Mouse (Mus musculus) forebrain, embryonic 16.5 days (tissue): ENCODE measurements around the gene Cep95. TPM values are rescaled to one million over a fixed set of nuclear protein-coding genes. Genes with fewer than 3 reads are reported as not detected.
"Not testable (repeated sequence)": the region's sequence is repeated elsewhere in the genome, so short reads cannot be mapped to it uniquely, and the experiment has no call there.

Experiments used
- ATAC-seq: fragments of 200-750 bp; cut with Nextera tagmentation; 2 replicates; pipeline ENCODE4 v1.8.0; 2017; ENCODE audit warnings: mild to moderate bottlenecking, moderate library complexity
- H3K27ac ChIP-seq: fragments of 300-500 bp; sonication (generic); 2 replicates; pipeline ENCODE4 v1.5.1; 2014; ENCODE audit warnings: low read length, control low read depth
- H3K27me3 ChIP-seq: fragments of 300-500 bp; sonication (generic); replicated peaks from 2 replicates; pipeline ENCODE4 v1.6.1; 2014; ENCODE audit warnings: low read length; ENCODE audit not compliant: control insufficient read depth, insufficient read depth
- H3K36me3 ChIP-seq: fragments of 300-500 bp; sonication (generic); 2 replicates; pipeline ENCODE4 v1.6.1; 2014; ENCODE audit not compliant: control insufficient read depth, insufficient read depth
- H3K4me1 ChIP-seq: fragments of 300-500 bp; sonication (generic); replicated peaks from 2 replicates; pipeline ENCODE4 v1.6.1; 2014; ENCODE audit warnings: low read length; ENCODE audit not compliant: control insufficient read depth, insufficient read depth
- H3K4me2 ChIP-seq: fragments of 300-500 bp; sonication (generic); 2 replicates; pipeline ENCODE4 v1.6.1; 2014; ENCODE audit warnings: mild to moderate bottlenecking, low read length, control low read depth
- H3K4me3 ChIP-seq: fragments of 300-500 bp; sonication (generic); replicated peaks from 2 replicates; pipeline ENCODE4 v1.5.1; 2014; ENCODE audit warnings: mild to moderate bottlenecking, low read length, control low read depth
- H3K9ac ChIP-seq: fragments of 300-500 bp; sonication (generic); replicated peaks from 2 replicates; pipeline ENCODE4 v1.6.1; 2014; ENCODE audit warnings: low read depth, low read length, control low read depth
- H3K9me3 ChIP-seq: fragments of 300-500 bp; sonication (generic); 2 replicates; pipeline ENCODE4 v1.6.1; 2016; ENCODE audit warnings: low read length; ENCODE audit not compliant: control insufficient read depth
- WGBS: fragments of 180-500 bp; shearing (Covaris S2); extraction: QIAGEN DNeasy Blood & Tissue Kit; methylation state at CpG from one replicate; pipeline ENCODE4 v1.1.7; 2014; 5-methylcytosine and 5-hydroxymethylcytosine counted together
- polyA plus RNA-seq: library from polyadenylated mRNA; unstranded; fragments of >200 nt; fragmentation: Nextera tagmentation; extraction: Ambion mirVana; gene quantifications from 2 replicates; pipeline ENCODE4 v1.2.1, GENCODE M21; 2015

Cep95 gene
- polyA plus RNA-seq: 22.5 and 25.9 TPM in 2 replicates

- Histone ChIP-seq H3K9me3 (no peaks in the 10 kb centered on the region), H3K27me3 (no peaks in the 10 kb centered on the region), H3K4me2 (peak within 1 kb of the TSS; percentile 91), H3K27ac (peak within 1 kb of the TSS; percentile 97), H3K9ac (peak within 1 kb of the TSS; percentile 89), H3K4me1 (peaks cover 21% of the 10 kb centered on the region), H3K36me3 (peaks cover 16% of the 10 kb centered on the region), H3K4me3 (peak within 1 kb of the TSS; percentile 99)
- peak; percentile 92 for ATAC-seq
- WGBS: 0% methylated on average over 58 of the region's 58 CpGs
Measured at GRCm38 (mm10) chr11:106788775-106789459, at the start of gene Cep95, which contains the start of gene Ddx5. Cep95 (plus strand) TSS chr11:106789252. Ddx5 (minus strand) TSS chr11:106789185.

- not testable (repeated sequence) for ATAC-seq, H3K27me3 ChIP-seq, H3K9ac ChIP-seq, H3K4me2 ChIP-seq, H3K36me3 ChIP-seq, H3K9me3 ChIP-seq, H3K27ac ChIP-seq, H3K4me3 ChIP-seq
- 93% methylated on average over 5 of the region's 8 CpGs for WGBS
- peaks cover 19% of the 10 kb centered on the region for H3K4me1 ChIP-seq
Measured at GRCm38 (mm10) chr11:106740724-106741123, 48.3 kb upstream of the Cep95 start.

GRCm38 (mm10) chr11:106741232-106741631 is 47.8 kb upstream of the Cep95 start:
- H3K9ac ChIP-seq: no peak overlapping the region
- H3K4me2 ChIP-seq: no peak overlapping the region
- H3K4me1 ChIP-seq: peaks cover 19% of the 10 kb centered on the region
- no peaks in the 10 kb centered on the region for H3K27me3 ChIP-seq
- ATAC-seq: no peak
- no peak overlapping the region for H3K4me3 ChIP-seq
- no peaks in the 10 kb centered on the region for H3K9me3 ChIP-seq
- 18% methylated on average over 6 of the region's 6 CpGs for WGBS
- H3K27ac ChIP-seq: no peak overlapping the region
- H3K36me3 ChIP-seq: no peaks in the 10 kb centered on the region

- 91% methylated on average over 3 of the region's 3 CpGs for WGBS
- no peak overlapping the region for H3K27ac ChIP-seq
- no peaks in the 10 kb centered on the region for H3K9me3 ChIP-seq
- H3K9ac ChIP-seq: no peak overlapping the region
- H3K4me2 ChIP-seq: no peak overlapping the region
- no peak for ATAC-seq
- H3K27me3 ChIP-seq: no peaks in the 10 kb centered on the region
- peaks cover 14% of the 10 kb centered on the region for H3K4me1 ChIP-seq
- H3K36me3 ChIP-seq: no peaks in the 10 kb centered on the region
- no peak overlapping the region for H3K4me3 ChIP-seq
Measured at GRCm38 (mm10) chr11:106741826-106742225, 47.2 kb upstream of the Cep95 start.

GRCm38 (mm10) chr11:106742388-106742841 is 46.6 kb upstream of the Cep95 start:
- Histone ChIP-seq H3K27me3 (no peaks in the 10 kb centered on the region), H3K36me3 (no peaks in the 10 kb centered on the region), H3K9me3 (no peaks in the 10 kb centered on the region), H3K4me3 (no peak overlapping the region), H3K27ac (no peak overlapping the region), H3K9ac (no peak overlapping the region), H3K4me1 (peaks cover 8% of the 10 kb centered on the region), H3K4me2 (no peak overlapping the region)
- WGBS: 47% methylated on average over 6 of the region's 6 CpGs
- ATAC-seq: no peak

GRCm38 (mm10) chr11:106744949-106745348 is 44.1 kb upstream of the Cep95 start:
- no peaks in the 10 kb centered on the region for H3K9me3 ChIP-seq
- H3K27me3 ChIP-seq: no peaks in the 10 kb centered on the region
- no peak overlapping the region for H3K27ac ChIP-seq
- H3K4me2 ChIP-seq: no peak overlapping the region
- no peak overlapping the region for H3K9ac ChIP-seq
- ATAC-seq: no peak
- no peak overlapping the region for H3K4me3 ChIP-seq
- 93% methylated on average over 5 of the region's 5 CpGs for WGBS
- peaks cover 3% of the 10 kb centered on the region for H3K4me1 ChIP-seq
- H3K36me3 ChIP-seq: no peaks in the 10 kb centered on the region

- not testable (repeated sequence) for H3K4me2 ChIP-seq, H3K36me3 ChIP-seq, H3K4me1 ChIP-seq, ATAC-seq, H3K9ac ChIP-seq, H3K4me3 ChIP-seq, H3K9me3 ChIP-seq, H3K27ac ChIP-seq, H3K27me3 ChIP-seq
- 96% methylated on average over 7 of the region's 7 CpGs for whole genome bisulfite sequencing
Measured at GRCm38 (mm10) chr11:106749557-106750120, 39.4 kb upstream of the Cep95 start.

- H3K36me3 ChIP-seq: no peaks in the 10 kb centered on the region
- H3K4me1 ChIP-seq: no peaks in the 10 kb centered on the region
- ATAC-seq: no peak
- WGBS: 86% methylated on average over 13 of the region's 13 CpGs
- no peak within 1 kb of the TSS for H3K27ac ChIP-seq
- H3K9me3 ChIP-seq: no peaks in the 10 kb centered on the region
- no peaks in the 10 kb centered on the region for H3K27me3 ChIP-seq
- no peak within 1 kb of the TSS for H3K9ac ChIP-seq
- H3K4me2 ChIP-seq: no peak within 1 kb of the TSS
- no peak within 1 kb of the TSS for H3K4me3 ChIP-seq
Measured at GRCm38 (mm10) chr11:106750121-106750751, 38.8 kb upstream of the Cep95 start, which contains the start of gene Pecam1. Pecam1 (minus strand) TSS chr11:106750628.
